Mouse (Mus musculus) T-cell, adult 2 months (primary cell): Measurements from ENCODE around the gene Tfcp2.
"Not testable (repeated sequence)": the region's sequence is repeated elsewhere in the genome, so short reads cannot be mapped to it uniquely, and the experiment has no call there.

Source experiments
- DNase-seq: peaks from one replicate; pipeline ENCODE4 v3.0.0; 2022; ENCODE audit warnings: low spot score

The Tfcp2 gene

GRCm38 (mm10) chr15:100556378-100556777 lies 4.6 kb upstream of the Tfcp2 start:
- DNase-seq: no peak

GRCm38 (mm10) chr15:100555965-100556364 lies 4.2 kb upstream of the Tfcp2 start:
- DNase-seq: no peak

- no peak for DNase-seq
Measured at GRCm38 (mm10) chr15:100550280-100550679, 1.5 kb downstream of the Tfcp2 start.

- DNase-seq: not testable (repeated sequence)
Measured at GRCm38 (mm10) chr15:100543651-100544030, 8.2 kb downstream of the Tfcp2 start.

GRCm38 (mm10) chr15:100542876-100543650 lies 8.7 kb downstream of the Tfcp2 start:
- not testable (repeated sequence) for DNase-seq

GRCm38 (mm10) chr15:100541426-100541825 lies 10.4 kb downstream of the Tfcp2 start:
- DNase-seq: no peak

GRCm38 (mm10) chr15:100541001-100541400 lies 10.8 kb downstream of the Tfcp2 start:
- DNase-seq: not testable (repeated sequence)

GRCm38 (mm10) chr15:100539411-100539810 lies 12.4 kb downstream of the Tfcp2 start:
- DNase-seq: peak; percentile 45

GRCm38 (mm10) chr15:100537913-100538312 lies 13.9 kb downstream of the Tfcp2 start:
- DNase-seq: peak; percentile 53

GRCm38 (mm10) chr15:100527900-100528299 lies 23.9 kb downstream of the Tfcp2 start:
- DNase-seq: no peak

- DNase-seq: no peak
Measured at GRCm38 (mm10) chr15:100525405-100525804, 26.4 kb downstream of the Tfcp2 start.

- no peak for DNase-seq
Measured at GRCm38 (mm10) chr15:100520306-100520705, 31.5 kb downstream of the Tfcp2 start.

GRCm38 (mm10) chr15:100515121-100515520 lies 36.7 kb downstream of the Tfcp2 start:
- no peak for DNase-seq

- no peak for DNase-seq
Measured at GRCm38 (mm10) chr15:100513387-100513786, 38.4 kb downstream of the Tfcp2 start.

GRCm38 (mm10) chr15:100510072-100510471 lies 41.7 kb downstream of the Tfcp2 start:
- DNase-seq: no peak

GRCm38 (mm10) chr15:100508454-100509167 lies 43.2 kb downstream of the Tfcp2 start:
- no peak for DNase-seq

- not testable (repeated sequence) for DNase-seq
Measured at GRCm38 (mm10) chr15:100499506-100499905, 52.3 kb downstream of the Tfcp2 start.

GRCm38 (mm10) chr15:100495102-100495501 lies 56.7 kb downstream of the Tfcp2 start, which contains the start of gene Csrnp2:
Gene Csrnp2 (minus strand): TSS chr15:100495488.
- DNase-seq: peak; percentile 82

GRCm38 (mm10) chr15:100494647-100495046 lies 57.2 kb downstream of the Tfcp2 start:
- no peak for DNase-seq

- no peak for DNase-seq
Measured at GRCm38 (mm10) chr15:100491966-100492365, 59.8 kb downstream of the Tfcp2 start.

- DNase-seq: no peak
Measured at GRCm38 (mm10) chr15:100489263-100489662, 62.5 kb downstream of the Tfcp2 start.

- DNase-seq: not testable (repeated sequence)
Measured at GRCm38 (mm10) chr15:100488297-100488696, 63.5 kb downstream of the Tfcp2 start.

GRCm38 (mm10) chr15:100487050-100487449 lies 64.8 kb downstream of the Tfcp2 start:
- DNase-seq: no peak
